Mouse (Mus musculus) effector memory CD4-positive, alpha-beta T cell, adult 5 months (primary cell): ENCODE data around the gene Gprc6a. TPM values are rescaled to one million over a fixed set of nuclear protein-coding genes. Genes with fewer than 3 reads are reported as not detected.

Experiments used
- polyA plus RNA-seq: library from polyadenylated mRNA; unstranded; fragments of 100-300 nt; shearing (Covaris generic); gene quantifications from one replicate; pipeline ENCODE4 v1.2.1, GENCODE M21; 2017

Gene Gprc6a
- not detected for polyA plus RNA-seq

GRCm38 (mm10) chr10:51631411-51632136, at the start of gene Gprc6a:
Gprc6a (minus strand) TSS chr10:51631461.

GRCm38 (mm10) chr10:51677548-51678250, 46.4 kb upstream of the Gprc6a start, which contains the start of gene Rfx6:
Rfx6 (plus strand) TSS chr10:51677756.

DNA sequence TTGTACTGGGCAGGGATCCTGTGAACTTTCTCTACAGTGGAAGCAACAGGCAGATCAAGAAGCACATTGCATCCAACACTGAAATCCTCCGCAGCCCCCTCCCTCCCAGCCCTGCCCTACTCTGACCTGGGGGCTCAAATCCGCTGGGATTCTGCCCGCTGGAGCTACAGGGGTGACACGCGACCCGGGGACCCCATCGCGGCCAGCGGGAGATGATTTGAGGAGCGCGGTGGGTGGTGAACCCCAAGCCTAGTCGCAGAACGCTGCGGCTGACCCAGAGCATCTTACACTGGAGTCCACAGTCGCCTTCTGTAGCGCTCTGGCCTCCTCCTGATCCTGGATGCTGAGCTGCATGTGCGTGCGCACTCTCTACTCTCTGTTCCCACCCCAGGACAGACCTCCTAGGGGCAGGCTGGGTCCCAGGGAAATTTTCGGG, 41.1 kb downstream of the Gprc6a start, which contains the start of gene Fam162b:
Gene Fam162b (minus strand): TSS at position 379 of the 436 bp plus-strand sequence.

Other genes starting within 250 kb of the Gprc6a start
- 40.6 TPM for gene Gm49339, start 150.8 kb downstream of the Gprc6a start, polyA plus RNA-seq
- gene Lilr4b, start 150.8 kb downstream of the Gprc6a start, polyA plus RNA-seq, result 409 TPM
- gene Lilrb4a, start 140.5 kb downstream of the Gprc6a start, polyA plus RNA-seq, result 419 TPM
- gene Fam162b, start 40.9 kb downstream of the Gprc6a start, polyA plus RNA-seq, result not detected
- not detected for gene Rfx6, start 46.3 kb upstream of the Gprc6a start, polyA plus RNA-seq